Mouse (Mus musculus) forebrain, embryonic 12.5 days (tissue): ENCODE data around the gene Olfr725. TPM values are rescaled to one million over a fixed set of nuclear protein-coding genes. Genes with fewer than 3 reads are reported as not detected.

Experiments
- ATAC-seq: fragments of 200-750 bp; cut with Nextera tagmentation; 2 replicates; pipeline ENCODE4 v1.8.0; 2017; ENCODE audit warnings: moderate TSS enrichment; ENCODE audit not compliant: low FRiP score
- H3K27ac ChIP-seq: fragments of 300-500 bp; sonication (generic); 2 replicates; pipeline ENCODE4 v1.5.1; 2016; ENCODE audit warnings: mild to moderate bottlenecking
- H3K27me3 ChIP-seq: fragments of 300-500 bp; sonication (generic); 2 replicates; pipeline ENCODE4 v1.6.1; 2016; ENCODE audit warnings: mild to moderate bottlenecking
- H3K36me3 ChIP-seq: fragments of 300-500 bp; sonication (generic); replicated peaks from 2 replicates; pipeline ENCODE4 v1.6.1; 2016; ENCODE audit warnings: mild to moderate bottlenecking
- H3K4me1 ChIP-seq: fragments of 300-500 bp; sonication (generic); 2 replicates; pipeline ENCODE4 v1.6.1; 2016
- H3K4me2 ChIP-seq: fragments of 300-500 bp; sonication (generic); 2 replicates; pipeline ENCODE4 v1.6.1; 2016; ENCODE audit warnings: mild to moderate bottlenecking, moderate library complexity
- H3K4me3 ChIP-seq: fragments of 300-500 bp; sonication (generic); replicated peaks from 2 replicates; pipeline ENCODE4 v1.5.1; 2016; ENCODE audit warnings: mild to moderate bottlenecking
- H3K9ac ChIP-seq: fragments of 300-500 bp; sonication (generic); 2 replicates; pipeline ENCODE4 v1.6.1; 2016; ENCODE audit warnings: mild to moderate bottlenecking
- H3K9me3 ChIP-seq: fragments of 300-500 bp; sonication (generic); 2 replicates; pipeline ENCODE4 v1.6.1; 2016
- WGBS: fragments of 180-500 bp; shearing (Covaris S2); methylation state at CpG from one replicate; pipeline ENCODE4 v1.1.7; 2016; 5-methylcytosine and 5-hydroxymethylcytosine counted together
- polyA plus RNA-seq: library from polyadenylated mRNA; unstranded; fragments of >200 nt; fragmentation: Nextera tagmentation; extraction: Ambion mirVana; gene quantifications from 2 replicates; pipeline ENCODE4 v1.2.1, GENCODE M21; 2016

Gene Olfr725
- polyA plus RNA-seq: not detected in 2 replicates

DNA sequence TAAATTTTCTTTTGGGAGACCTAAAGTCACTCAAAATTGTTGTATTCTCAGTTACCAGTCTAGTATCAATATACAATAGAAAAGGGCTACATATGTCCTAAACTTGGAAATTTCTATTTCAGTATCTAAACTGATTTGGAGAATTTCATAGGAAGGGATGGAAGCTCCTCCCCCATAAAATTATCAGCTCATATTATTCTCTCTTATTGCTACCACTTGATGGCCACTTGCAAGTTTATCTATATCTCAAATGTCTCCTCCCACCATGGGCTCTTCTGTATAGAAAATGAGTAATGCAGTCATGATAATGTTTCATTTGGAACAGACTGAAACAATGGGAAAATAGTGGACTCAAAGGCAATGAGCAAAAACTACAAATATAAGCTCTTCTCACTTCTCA is at the start of gene Olfr725:
Gene Olfr725, minus strand, starts transcription at position 101 of the 400 bp plus-strand sequence.
- H3K36me3 ChIP-seq: no peaks in the 10 kb centered on the region
- no peak within 1 kb of the TSS for H3K27ac ChIP-seq
- no peaks in the 10 kb centered on the region for H3K4me1 ChIP-seq
- H3K4me2 ChIP-seq: no peak within 1 kb of the TSS
- no peak within 1 kb of the TSS for H3K4me3 ChIP-seq
- H3K9me3 ChIP-seq: no peaks in the 10 kb centered on the region
- no peak for ATAC-seq
- H3K27me3 ChIP-seq: no peaks in the 10 kb centered on the region
- no peak within 1 kb of the TSS for H3K9ac ChIP-seq

DNA sequence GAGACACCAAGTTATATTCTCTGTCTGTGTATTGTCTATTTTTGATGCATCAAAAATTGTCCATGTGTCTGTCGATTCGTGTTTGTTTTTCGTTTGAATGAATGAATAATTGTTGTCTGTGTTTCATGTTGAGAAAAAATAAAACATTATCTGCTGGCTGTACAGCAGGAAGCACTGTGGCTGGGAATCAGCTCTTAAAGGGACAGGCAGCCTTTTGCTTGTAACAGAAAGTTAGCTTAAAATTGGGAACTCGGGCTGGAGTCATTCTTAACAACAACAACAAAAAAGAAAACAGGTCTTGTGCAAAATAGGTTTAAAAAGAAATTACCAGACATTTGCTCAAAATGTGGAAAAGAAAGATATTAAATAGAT is 22.5 kb upstream of the Olfr725 start:
- Histone ChIP-seq H3K4me1 (peaks cover 6% of the 10 kb centered on the region), H3K27me3 (no peaks in the 10 kb centered on the region), H3K9ac (no peak overlapping the region), H3K4me3 (peak overlapping the region; percentile 70), H3K9me3 (no peaks in the 10 kb centered on the region), H3K27ac (peak overlapping the region; percentile 91), H3K4me2 (peak overlapping the region; percentile 72), H3K36me3 (no peaks in the 10 kb centered on the region)
- peak; percentile 27; the same call in 1 of the 2 replicates for ATAC-seq
- 1% methylated on average over 4 of the region's 4 CpGs for WGBS

DNA sequence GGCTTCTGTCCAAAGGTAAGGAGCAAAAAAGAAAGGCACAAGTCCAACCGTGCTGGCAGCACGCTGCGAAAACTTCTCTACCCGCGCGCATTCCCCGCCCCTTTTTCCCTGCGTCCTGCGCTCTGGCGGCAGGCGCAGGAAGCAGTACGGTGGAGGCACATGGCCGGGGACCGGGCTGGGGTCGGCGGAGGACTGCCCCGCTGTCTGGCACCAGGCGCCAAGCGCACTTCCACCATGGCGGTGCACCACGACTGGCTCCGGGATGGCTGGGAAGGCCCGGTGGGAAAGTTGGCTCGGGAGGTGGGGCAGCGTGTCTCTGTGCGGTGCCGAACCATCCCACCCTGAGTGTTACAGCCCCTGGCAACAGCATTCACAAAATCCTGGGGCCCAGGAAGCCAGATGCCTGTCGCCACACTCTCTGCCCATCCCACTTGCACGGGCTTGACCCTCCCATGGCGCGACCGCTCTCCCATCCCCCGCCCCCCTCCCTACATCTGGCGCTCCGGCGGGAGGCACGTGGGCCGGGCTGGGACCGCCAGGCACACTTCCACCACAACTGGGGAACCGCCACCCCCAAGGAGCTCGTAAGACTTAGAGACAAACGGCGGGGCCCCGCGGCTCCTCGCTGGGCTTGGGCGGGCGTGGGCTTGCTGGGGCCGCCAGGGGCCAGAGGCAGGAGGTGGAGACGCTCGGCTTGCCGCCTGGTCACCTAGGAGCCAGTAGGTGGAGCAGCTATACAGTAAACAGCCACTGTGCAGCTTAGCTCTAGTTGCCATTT is 22.0 kb upstream of the Olfr725 start:
- ATAC-seq: peak; percentile 96
- peak overlapping the region; percentile 72 for H3K4me2 ChIP-seq
- H3K4me1 ChIP-seq: peaks cover 6% of the 10 kb centered on the region
- 3% methylated on average over 51 of the region's 52 CpGs for WGBS
- peak overlapping the region; percentile 67 for H3K9ac ChIP-seq
- no peaks in the 10 kb centered on the region for H3K27me3 ChIP-seq
- no peaks in the 10 kb centered on the region for H3K9me3 ChIP-seq
- no peaks in the 10 kb centered on the region for H3K36me3 ChIP-seq
- peak overlapping the region; percentile 70 for H3K4me3 ChIP-seq
- peak overlapping the region; percentile 91 for H3K27ac ChIP-seq

DNA sequence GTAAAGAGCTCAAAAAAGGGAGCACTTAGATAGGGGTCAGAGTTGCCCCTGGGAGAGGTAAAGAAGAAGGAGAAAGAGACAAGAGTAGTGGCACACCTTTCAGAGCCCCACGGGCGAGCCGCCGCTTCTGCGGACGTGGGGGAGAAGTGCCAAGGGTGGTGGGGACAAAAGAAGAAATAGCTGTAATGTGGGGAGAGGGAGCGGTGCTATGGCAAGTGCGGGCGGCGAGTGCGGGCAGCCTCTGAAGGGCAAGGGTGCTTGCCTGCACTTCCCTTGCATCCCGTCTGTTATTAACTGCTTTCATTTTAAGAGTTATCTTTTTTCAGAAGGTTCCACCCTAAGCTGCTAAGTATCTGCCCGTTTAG is 21.4 kb upstream of the Olfr725 start:
- H3K27me3 ChIP-seq: no peaks in the 10 kb centered on the region
- under 1% methylated on average over 13 of the region's 13 CpGs for WGBS
- H3K9me3 ChIP-seq: no peaks in the 10 kb centered on the region
- H3K9ac ChIP-seq: peak overlapping the region; percentile 67
- peak; percentile 50 for ATAC-seq
- peak overlapping the region; percentile 70 for H3K4me3 ChIP-seq
- peaks cover 6% of the 10 kb centered on the region for H3K4me1 ChIP-seq
- H3K4me2 ChIP-seq: peak overlapping the region; percentile 72
- H3K27ac ChIP-seq: peak overlapping the region; percentile 91
- H3K36me3 ChIP-seq: no peaks in the 10 kb centered on the region

DNA sequence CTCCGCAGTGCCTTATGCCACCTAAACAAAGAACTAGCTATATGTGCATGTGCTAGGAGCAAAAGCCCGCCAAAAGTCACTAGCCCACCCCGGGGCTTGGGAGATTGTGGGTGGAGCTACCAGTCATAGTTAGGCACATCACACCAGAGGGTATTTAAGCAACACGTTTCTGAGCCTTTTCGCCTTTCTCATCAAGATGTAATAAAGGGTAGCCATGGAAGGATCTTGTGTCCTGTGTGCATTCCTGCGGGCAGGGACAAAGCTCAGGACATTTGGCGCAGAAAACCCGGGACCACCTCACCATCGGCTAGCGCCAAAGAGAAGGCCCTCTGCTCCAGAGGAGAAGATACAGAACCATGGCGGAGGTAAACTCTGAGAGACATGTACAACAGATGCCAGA is 21.0 kb upstream of the Olfr725 start:
- 17% methylated on average over 11 of the region's 11 CpGs for WGBS
- Histone ChIP-seq H3K4me2 (peak overlapping the region; percentile 72), H3K9me3 (no peaks in the 10 kb centered on the region), H3K4me1 (peaks cover 6% of the 10 kb centered on the region), H3K27me3 (no peaks in the 10 kb centered on the region), H3K4me3 (peak overlapping the region; percentile 70), H3K36me3 (no peaks in the 10 kb centered on the region), H3K27ac (0 out of 2 replicates have a peak overlapping the region, but pooled peaks have one; percentile 91), H3K9ac (peak overlapping the region; percentile 67)
- ATAC-seq: no peak

DNA sequence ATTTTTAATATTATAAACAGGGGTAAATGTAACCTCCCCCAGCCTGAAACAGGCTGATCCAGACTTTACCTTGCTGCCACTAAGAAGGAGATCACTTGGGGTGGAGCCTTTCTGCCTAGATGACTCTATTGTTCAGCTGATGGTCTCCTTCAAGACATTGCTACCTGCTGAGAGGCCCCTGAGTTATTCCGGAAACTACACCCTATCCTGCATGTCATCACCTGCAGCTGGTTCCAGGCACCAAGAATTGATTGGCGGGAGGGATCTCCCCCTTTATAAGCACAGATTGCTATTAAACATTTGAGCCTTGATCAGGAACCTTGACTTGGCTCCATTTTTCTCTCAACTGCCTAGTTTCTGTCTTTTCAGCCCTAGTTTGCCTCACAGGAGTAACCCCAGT is 8.1 kb downstream of the Olfr725 start:
- no peak for ATAC-seq
- Histone ChIP-seq H3K4me3 (no peak overlapping the region), H3K4me2 (no peak overlapping the region), H3K9me3 (peaks cover 4% of the 10 kb centered on the region; the same call in 1 of the 2 replicates), H3K4me1 (no peaks in the 10 kb centered on the region), H3K27me3 (no peaks in the 10 kb centered on the region), H3K27ac (no peak overlapping the region), H3K9ac (no peak overlapping the region), H3K36me3 (no peaks in the 10 kb centered on the region)
- WGBS: 93% methylated on average over 2 of the region's 2 CpGs

DNA sequence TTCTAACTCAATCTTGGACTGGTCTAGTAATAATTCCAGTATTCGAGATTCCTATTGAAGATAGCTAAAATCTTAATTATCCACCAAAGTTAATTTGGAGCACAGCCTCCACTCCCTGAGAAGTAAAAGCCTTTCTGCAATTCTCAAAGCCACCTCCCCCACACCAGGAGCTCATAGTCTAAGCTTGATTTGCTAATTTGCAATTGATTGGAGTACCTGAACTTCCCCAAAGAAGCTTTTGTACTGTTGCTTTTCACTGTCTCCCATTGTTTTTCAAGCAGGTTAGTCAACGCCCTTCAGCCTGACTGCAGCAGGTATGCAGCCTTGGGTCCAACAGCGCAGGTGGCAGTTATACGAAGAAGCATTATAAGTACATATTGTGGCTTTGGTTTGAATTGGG is 8.8 kb downstream of the Olfr725 start:
- Histone ChIP-seq H3K4me1 (no peaks in the 10 kb centered on the region), H3K27ac (no peak overlapping the region), H3K4me2 (no peak overlapping the region), H3K9me3 (peaks cover 4% of the 10 kb centered on the region; the same call in 1 of the 2 replicates), H3K9ac (no peak overlapping the region), H3K4me3 (no peak overlapping the region), H3K27me3 (no peaks in the 10 kb centered on the region), H3K36me3 (no peaks in the 10 kb centered on the region)
- WGBS: 82% methylated on average over 4 of the region's 4 CpGs
- no peak for ATAC-seq

DNA sequence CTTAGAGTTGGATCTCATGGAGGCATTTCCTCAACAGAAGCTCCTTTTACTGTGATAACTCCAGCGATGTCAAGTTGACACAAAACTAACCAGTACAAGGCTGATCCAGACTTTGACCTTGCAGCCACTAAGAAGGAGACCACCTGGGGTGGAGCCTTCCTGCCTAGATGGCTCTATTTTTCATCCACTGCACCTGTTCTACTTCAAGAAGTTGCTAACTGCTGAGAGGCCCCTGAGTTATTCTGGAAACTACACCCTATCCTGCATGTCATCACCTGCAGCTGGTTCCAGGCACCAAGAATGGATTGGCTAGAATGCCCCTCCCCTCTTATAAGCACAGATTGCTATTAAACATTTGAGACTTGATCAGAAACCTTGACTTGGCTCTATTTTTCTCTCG is 13.8 kb downstream of the Olfr725 start:
- Histone ChIP-seq H3K27me3 (no peaks in the 10 kb centered on the region), H3K4me2 (no peak overlapping the region), H3K36me3 (no peaks in the 10 kb centered on the region), H3K9ac (no peak overlapping the region), H3K4me1 (no peaks in the 10 kb centered on the region), H3K27ac (no peak overlapping the region), H3K4me3 (no peak overlapping the region), H3K9me3 (peaks cover 4% of the 10 kb centered on the region; the same call in 1 of the 2 replicates)
- WGBS: 83% methylated on average over 2 of the region's 2 CpGs
- no peak for ATAC-seq

Other genes with a start within 250 kb of the Olfr725 start
- not detected in 2 replicates for gene Olfr722, start 138.4 kb downstream of the Olfr725 start, polyA plus RNA-seq
- gene Olfr723, start 108.6 kb downstream of the Olfr725 start, polyA plus RNA-seq: not detected in 2 replicates
- gene Olfr724, start 77.1 kb downstream of the Olfr725 start, polyA plus RNA-seq: not detected in 2 replicates
- not detected in 2 replicates for gene Olfr726, start 50.6 kb upstream of the Olfr725 start, polyA plus RNA-seq
- not detected in 2 replicates for gene Olfr727, start 82.8 kb upstream of the Olfr725 start, polyA plus RNA-seq
- gene Olfr728, start 102.3 kb upstream of the Olfr725 start, polyA plus RNA-seq: not detected in 2 replicates
- not detected in 2 replicates for gene Olfr729, start 112.5 kb upstream of the Olfr725 start, polyA plus RNA-seq
- gene Olfr730, start 147.8 kb upstream of the Olfr725 start, polyA plus RNA-seq: not detected in 2 replicates
- not detected in 2 replicates for gene Olfr731, start 201.5 kb upstream of the Olfr725 start, polyA plus RNA-seq
- gene Olfr732, start 243.8 kb upstream of the Olfr725 start, polyA plus RNA-seq: not detected in 2 replicates